Mouse (Mus musculus) left cerebral cortex, postnatal 4 days (tissue): ENCODE measurements at regions not wholly inside any gene's neighbourhood (a gene's known extent, or its start where the extent isn't known, plus 50 kb on each side); places are given as distances from the start of the nearest gene placed in this dataset.

ENCODE experiments used
- DNase-seq: peaks from one replicate; pipeline ENCODE4 v3.0.0-alpha.2; 2022
- intact Hi-C: fragments of 180-260 bp; cut with DNase I; formaldehyde crosslinking; loops from one replicate; pipeline ENCODE4 v1.15.1; 2025

GRCm38 (mm10) chr4:81913296-81913695, 470.7 kb upstream of the Mpdz start:
- intact Hi-C loops: no loop called here
- DNase-seq: peak; percentile 8

- no peak for DNase-seq
- intact Hi-C loops: no loop called here
These were observed 470.0 kb upstream of the Mpdz start for GRCm38 (mm10) chr4:81912653-81913052.

- DNase-seq: no peak
- intact Hi-C loops: no loop called here
These were observed 457.4 kb upstream of the Mpdz start for GRCm38 (mm10) chr4:81899961-81900540.

- no peak for DNase-seq
- intact Hi-C loops: no loop called here
These were observed 456.0 kb upstream of the Mpdz start for GRCm38 (mm10) chr4:81898661-81899060.

GRCm38 (mm10) chr4:81897451-81897850, 454.8 kb upstream of the Mpdz start:
- DNase-seq: no peak
- intact Hi-C loops: no loop called here

GRCm38 (mm10) chr4:81868941-81869340, 426.3 kb upstream of the Mpdz start:
- no peak for DNase-seq
- intact Hi-C loops: no loop called here

- intact Hi-C loops: no loop called here
- DNase-seq: no peak
These were observed 399.3 kb upstream of the Mpdz start for GRCm38 (mm10) chr4:81841642-81842494.

GRCm38 (mm10) chr4:81829972-81830371, 387.4 kb upstream of the Mpdz start:
- no peak for DNase-seq
- intact Hi-C loops: no loop called here

- no peak for DNase-seq
- intact Hi-C loops: no loop called here
These were observed 384.8 kb upstream of the Mpdz start for GRCm38 (mm10) chr4:81827453-81827852.

GRCm38 (mm10) chr4:81825966-81826365, 383.4 kb upstream of the Mpdz start:
- DNase-seq: no peak
- intact Hi-C loops: no loop called here

GRCm38 (mm10) chr4:81823566-81823965, 381.0 kb upstream of the Mpdz start:
- DNase-seq: no peak
- intact Hi-C loops: no loop called here

- no peak for DNase-seq
- intact Hi-C loops: no loop called here
These were observed 346.7 kb upstream of the Mpdz start for GRCm38 (mm10) chr4:81789274-81789673.

GRCm38 (mm10) chr4:81788636-81789035, 346.0 kb upstream of the Mpdz start:
- intact Hi-C loops: no loop called here
- no peak for DNase-seq

- intact Hi-C loops: no loop called here
- DNase-seq: no peak
These were observed 339.4 kb upstream of the Mpdz start for GRCm38 (mm10) chr4:81781971-81782370.

GRCm38 (mm10) chr4:81766705-81767104, 324.1 kb upstream of the Mpdz start:
- DNase-seq: no peak
- intact Hi-C loops: no loop called here

GRCm38 (mm10) chr4:81764026-81764867, 321.6 kb upstream of the Mpdz start:
- intact Hi-C loops: no loop called here
- DNase-seq: peak; percentile 33

- intact Hi-C loops: no loop called here
- DNase-seq: no peak
These were observed 320.9 kb upstream of the Mpdz start for GRCm38 (mm10) chr4:81763311-81764025.

- peak; percentile 24 for DNase-seq
- intact Hi-C loops: no loop called here
These were observed 320.1 kb upstream of the Mpdz start for GRCm38 (mm10) chr4:81762592-81763229.

GRCm38 (mm10) chr4:81757905-81758304, 315.3 kb upstream of the Mpdz start:
- no peak for DNase-seq
- intact Hi-C loops: no loop called here
